Mouse (Mus musculus): ENCODE data around the gene Acp4.
"Not testable (repeated sequence)": the region's sequence is repeated elsewhere in the genome, so short reads cannot be mapped to it uniquely, and the experiment has no call there.

Gene Acp4

GRCm38 (mm10) chr7:44257278-44257677 is at the start of gene Acp4:
Gene Acp4 (minus strand): TSS chr7:44257378.
- Histone ChIP-seq H3K36me3 (ENCODE audit: control insufficient read depth, insufficient read depth, low read length, poor library complexity, severe bottlenecking) (0 out of 2 replicates have a peak, but pooled peaks cover 1% of the 10 kb centered on the region), H3K27me3 (ENCODE audit: control insufficient read depth, insufficient read depth, low read length, poor library complexity, severe bottlenecking) (no peaks in the 10 kb centered on the region)
- DNase-seq (ENCODE audit: low read depth, low spot score), result no peak

GRCm38 (mm10) chr7:44306516-44307240 is 49.5 kb upstream of the Acp4 start, which contains the start of gene Clec11a:
Gene Clec11a (minus strand): TSS chr7:44306902.
- DNase-seq (ENCODE audit: low read depth, low spot score), result no peak
- H3K36me3 ChIP-seq (ENCODE audit: control insufficient read depth, insufficient read depth, low read length, poor library complexity, severe bottlenecking), result no peaks in the 10 kb centered on the region

GRCm38 (mm10) chr7:44305686-44306085 is 48.5 kb upstream of the Acp4 start:
- Histone ChIP-seq H3K27me3 (ENCODE audit: control insufficient read depth, insufficient read depth, low read length, poor library complexity, severe bottlenecking) (no peaks in the 10 kb centered on the region), H3K36me3 (ENCODE audit: control insufficient read depth, insufficient read depth, low read length, poor library complexity, severe bottlenecking) (no peaks in the 10 kb centered on the region)
- no peak for DNase-seq (ENCODE audit: low read depth, low spot score)

More at GRCm38 (mm10) chr7:44306516-44307240, 49.5 kb upstream of the Acp4 start, which contains the start of gene Clec11a:
- no peaks in the 10 kb centered on the region for H3K27me3 ChIP-seq (ENCODE audit: control insufficient read depth, insufficient read depth, low read length, poor library complexity, severe bottlenecking)

- H3K27me3 ChIP-seq (ENCODE audit: control insufficient read depth, insufficient read depth, low read length, poor library complexity, severe bottlenecking), result no peaks in the 10 kb centered on the region
- no peaks in the 10 kb centered on the region for H3K36me3 ChIP-seq (ENCODE audit: control insufficient read depth, insufficient read depth, low read length, poor library complexity, severe bottlenecking)
- peak; percentile 99 for DNase-seq (ENCODE audit: low read depth, low spot score)
Observed at GRCm38 (mm10) chr7:44304775-44305641, 47.8 kb upstream of the Acp4 start.

- DNase-seq (ENCODE audit: low read depth, low spot score), result no peak
- H3K27me3 ChIP-seq (ENCODE audit: control insufficient read depth, insufficient read depth, low read length, poor library complexity, severe bottlenecking), result no peaks in the 10 kb centered on the region
- no peaks in the 10 kb centered on the region for H3K36me3 ChIP-seq (ENCODE audit: control insufficient read depth, insufficient read depth, low read length, poor library complexity, severe bottlenecking)
Observed at GRCm38 (mm10) chr7:44304463-44304774, 47.2 kb upstream of the Acp4 start.

GRCm38 (mm10) chr7:44303346-44304340 is 46.5 kb upstream of the Acp4 start:
- DNase-seq (ENCODE audit: low read depth, low spot score), result no peak
- H3K36me3 ChIP-seq (ENCODE audit: control insufficient read depth, insufficient read depth, low read length, poor library complexity, severe bottlenecking), result no peaks in the 10 kb centered on the region
- H3K27me3 ChIP-seq (ENCODE audit: control insufficient read depth, insufficient read depth, low read length, poor library complexity, severe bottlenecking), result no peaks in the 10 kb centered on the region

- H3K27me3 ChIP-seq (ENCODE audit: control insufficient read depth, insufficient read depth, low read length, poor library complexity, severe bottlenecking); H3K36me3 ChIP-seq (ENCODE audit: control insufficient read depth, insufficient read depth, low read length, poor library complexity, severe bottlenecking); DNase-seq (ENCODE audit: low read depth, low spot score): not testable (repeated sequence)
Observed at GRCm38 (mm10) chr7:44297501-44297900, 40.3 kb upstream of the Acp4 start.

- no peak for DNase-seq (ENCODE audit: low read depth, low spot score)
- H3K27me3 ChIP-seq (ENCODE audit: control insufficient read depth, insufficient read depth, low read length, poor library complexity, severe bottlenecking), result no peaks in the 10 kb centered on the region; the same call in none of the 2 replicates
Observed at GRCm38 (mm10) chr7:44291418-44291817, 34.2 kb upstream of the Acp4 start.

GRCm38 (mm10) chr7:44290986-44291385 is 33.8 kb upstream of the Acp4 start:
- DNase-seq (ENCODE audit: low read depth, low spot score), result no peak
- Histone ChIP-seq H3K27me3 (ENCODE audit: control insufficient read depth, insufficient read depth, low read length, poor library complexity, severe bottlenecking) (no peaks in the 10 kb centered on the region; the same call in none of the 2 replicates), H3K36me3 (ENCODE audit: control insufficient read depth, insufficient read depth, low read length, poor library complexity, severe bottlenecking) (no peaks in the 10 kb centered on the region)

More at GRCm38 (mm10) chr7:44291418-44291817, 34.2 kb upstream of the Acp4 start:
- no peaks in the 10 kb centered on the region for H3K36me3 ChIP-seq (ENCODE audit: control insufficient read depth, insufficient read depth, low read length, poor library complexity, severe bottlenecking)

- Histone ChIP-seq H3K36me3 (ENCODE audit: control insufficient read depth, insufficient read depth, low read length, poor library complexity, severe bottlenecking) (no peaks in the 10 kb centered on the region), H3K27me3 (ENCODE audit: control insufficient read depth, insufficient read depth, low read length, poor library complexity, severe bottlenecking) (no peaks in the 10 kb centered on the region; the same call in 1 of the 2 replicates)
- no peak for DNase-seq (ENCODE audit: low read depth, low spot score)
Observed at GRCm38 (mm10) chr7:44287760-44288159, 30.6 kb upstream of the Acp4 start.

- Histone ChIP-seq H3K36me3 (ENCODE audit: control insufficient read depth, insufficient read depth, low read length, poor library complexity, severe bottlenecking) (no peaks in the 10 kb centered on the region), H3K27me3 (ENCODE audit: control insufficient read depth, insufficient read depth, low read length, poor library complexity, severe bottlenecking) (no peaks in the 10 kb centered on the region; the same call in 1 of the 2 replicates)
- no peak for DNase-seq (ENCODE audit: low read depth, low spot score)
Observed at GRCm38 (mm10) chr7:44281586-44281985, 24.4 kb upstream of the Acp4 start.

- peak; percentile 36 for DNase-seq (ENCODE audit: low read depth, low spot score)
- Histone ChIP-seq H3K36me3 (ENCODE audit: control insufficient read depth, insufficient read depth, low read length, poor library complexity, severe bottlenecking) (no peaks in the 10 kb centered on the region), H3K27me3 (ENCODE audit: control insufficient read depth, insufficient read depth, low read length, poor library complexity, severe bottlenecking) (no peaks in the 10 kb centered on the region; the same call in 1 of the 2 replicates)
Observed at GRCm38 (mm10) chr7:44280959-44281358, 23.8 kb upstream of the Acp4 start.

- peak; percentile 83 for DNase-seq (ENCODE audit: low read depth, low spot score)
- H3K36me3 ChIP-seq (ENCODE audit: control insufficient read depth, insufficient read depth, low read length, poor library complexity, severe bottlenecking), result no peaks in the 10 kb centered on the region
Observed at GRCm38 (mm10) chr7:44277250-44277622, 20.1 kb upstream of the Acp4 start.

More at GRCm38 (mm10) chr7:44277250-44277622, 20.1 kb upstream of the Acp4 start:
- no peaks in the 10 kb centered on the region; the same call in 1 of the 2 replicates for H3K27me3 ChIP-seq (ENCODE audit: control insufficient read depth, insufficient read depth, low read length, poor library complexity, severe bottlenecking)
